Mouse (Mus musculus) C2C12 (cell line): ENCODE measurements around the gene Erp27. TPM values are rescaled to one million over a fixed set of nuclear protein-coding genes. Genes with fewer than 3 reads are reported as not detected.

Experiments
- H3K27me3 ChIP-seq: one replicate; pipeline ENCODE4 v1.6.1; 2011; ENCODE audit not compliant: control insufficient read depth, insufficient read depth, insufficient read length
- H3K36me3 ChIP-seq: one replicate; pipeline ENCODE4 v1.6.1; 2011; ENCODE audit not compliant: control insufficient read depth, insufficient read depth
- H3K4me3 ChIP-seq: one replicate; pipeline ENCODE4 v1.5.1; 2011; ENCODE audit warnings: mild to moderate bottlenecking, control low read depth; ENCODE audit not compliant: poor library complexity, insufficient read depth, severe bottlenecking
- H3K79me2 ChIP-seq: one replicate; pipeline ENCODE4 v1.6.1; 2011; ENCODE audit not compliant: control insufficient read depth, insufficient read depth
- H3K79me3 ChIP-seq: one replicate; pipeline ENCODE4 v1.6.1; 2011; ENCODE audit warnings: low read depth, control low read depth
- H3ac ChIP-seq: one replicate; pipeline ENCODE3; 2011; ENCODE audit warnings: low read depth; ENCODE audit not compliant: control insufficient read depth, insufficient read length
- CEBPB ChIP-seq: IDR thresholded peaks from one replicate; pipeline ENCODE4 v1.6.1; 2011; ENCODE audit warnings: low read depth, mild to moderate bottlenecking, control low read depth, moderate library complexity
- CTCF ChIP-seq: IDR thresholded peaks from one replicate; pipeline ENCODE4 v1.5.1; 2011; ENCODE audit not compliant: control insufficient read depth, insufficient read depth, insufficient read length
- FOSL1 ChIP-seq: IDR thresholded peaks from one replicate; pipeline ENCODE4 v1.8.0; 2011; ENCODE audit warnings: mild to moderate bottlenecking, low read length; ENCODE audit not compliant: poor library complexity, insufficient read depth, severe bottlenecking
- MAX ChIP-seq: IDR thresholded peaks from one replicate; pipeline ENCODE4 v1.6.1; 2011; ENCODE audit warnings: mild to moderate bottlenecking, control low read depth
- MYOD1 ChIP-seq: IDR thresholded peaks from one replicate; pipeline ENCODE4 v1.6.1; 2011; ENCODE audit warnings: low read depth; ENCODE audit not compliant: control insufficient read depth, insufficient read length
- MYOG ChIP-seq: IDR thresholded peaks from one replicate; pipeline ENCODE4 v1.6.1; 2011; ENCODE audit not compliant: control insufficient read depth, insufficient read length; ENCODE audit errors: extremely low read depth
- USF1 ChIP-seq: IDR thresholded peaks from one replicate; pipeline ENCODE4 v1.6.1; 2011; ENCODE audit warnings: low read depth, mild to moderate bottlenecking, control low read depth, moderate library complexity
- polyA plus RNA-seq: library from polyadenylated mRNA; unstranded; fragments of >200 nt; fragmentation: generic; extraction: Trizol; gene quantifications from one replicate; pipeline ENCODE4 v1.2.1, GENCODE M21; 2012; ENCODE audit warnings: missing spikeins

Gene Erp27
- polyA plus RNA-seq, 1 experiment = 0.04 TPM

DNA sequence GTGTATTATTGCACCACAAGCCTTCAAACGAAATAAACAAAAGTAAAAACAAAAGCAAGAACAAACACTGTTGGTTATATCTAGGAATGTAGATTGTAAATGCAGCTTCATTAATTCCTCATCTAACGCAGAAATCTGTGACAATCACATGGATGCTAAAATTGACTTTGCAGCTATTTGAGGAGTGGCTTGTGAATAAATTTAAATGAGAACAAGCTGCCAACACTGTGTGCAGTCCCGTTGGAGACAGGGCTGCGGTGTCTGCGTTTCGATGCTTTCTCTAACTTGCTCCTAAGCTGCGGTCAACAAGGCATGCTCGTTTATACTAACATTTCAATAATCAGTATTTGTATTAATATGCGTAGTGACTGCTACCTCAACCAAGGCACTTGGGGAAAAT, 20.3 kb upstream of the Erp27 start:
- TF ChIP-seq USF1 (no peak), FOSL1 (no peak), CTCF (no peak), MYOG (no peak), MYOD1 (no peak), MAX (no peak), CEBPB (no peak)
- H3ac ChIP-seq = no peak overlapping the region
- H3K79me3 ChIP-seq = no peaks in the 10 kb centered on the region
- H3K27me3 ChIP-seq = no peaks in the 10 kb centered on the region
- H3K4me3 ChIP-seq = no peak overlapping the region
- H3K36me3 ChIP-seq = no peaks in the 10 kb centered on the region
- no peaks in the 10 kb centered on the region for H3K79me2 ChIP-seq

DNA sequence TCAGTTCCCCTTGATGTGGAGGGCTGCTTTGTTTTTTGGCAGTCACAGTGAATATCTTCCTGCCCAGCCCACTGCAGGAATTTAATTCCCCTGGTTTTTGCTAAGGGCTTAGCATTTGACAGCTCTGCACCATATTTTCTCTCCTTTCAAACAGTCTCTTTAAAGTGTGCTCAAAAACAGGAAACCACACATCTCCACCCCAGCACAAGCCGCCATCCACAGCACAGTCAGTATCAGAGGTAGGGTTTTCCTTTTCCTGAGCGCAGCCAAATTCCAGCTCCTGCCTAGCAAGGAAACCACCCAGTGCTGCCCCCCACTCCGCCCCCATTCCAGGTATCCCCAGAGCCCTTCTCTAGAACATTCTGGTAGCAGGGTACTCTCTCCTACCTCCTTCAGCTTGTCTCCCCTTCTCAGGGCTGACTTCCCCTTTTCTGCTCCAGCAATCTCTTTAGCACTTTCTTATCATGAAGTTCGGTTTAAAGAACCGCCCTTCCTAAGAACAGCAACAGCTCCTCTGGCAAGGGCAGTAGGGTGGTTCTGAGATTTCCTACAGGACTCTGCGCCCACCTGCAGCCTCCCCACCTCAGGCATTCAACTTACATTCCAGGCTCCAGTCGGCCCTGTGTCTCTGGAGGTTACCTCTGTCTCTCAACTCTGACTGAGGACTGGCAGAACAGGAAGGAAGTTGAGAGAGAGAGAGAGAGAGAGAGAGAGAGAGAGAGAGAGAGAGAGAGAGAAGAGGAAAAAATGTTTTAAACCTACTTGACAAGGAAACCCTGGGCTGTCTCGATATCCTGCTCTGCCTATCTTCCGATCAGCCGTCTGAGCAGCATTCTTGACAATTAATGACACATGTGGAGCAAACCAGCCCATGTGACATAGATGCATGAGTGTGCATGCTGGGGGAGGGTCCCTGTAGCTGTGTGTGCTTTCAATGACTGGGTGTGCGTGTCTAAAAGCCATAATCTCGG, 19.4 kb upstream of the Erp27 start, which contains the start of gene Arhgdib:
Arhgdib (minus strand) TSS at position 849 of the 971 bp plus-strand sequence.
- Histone ChIP-seq H3K36me3 (no peaks in the 10 kb centered on the region), H3K4me3 (no peak within 1 kb of the TSS)
- TF ChIP-seq USF1 (peak; percentile 25), MAX (no peak)

DNA sequence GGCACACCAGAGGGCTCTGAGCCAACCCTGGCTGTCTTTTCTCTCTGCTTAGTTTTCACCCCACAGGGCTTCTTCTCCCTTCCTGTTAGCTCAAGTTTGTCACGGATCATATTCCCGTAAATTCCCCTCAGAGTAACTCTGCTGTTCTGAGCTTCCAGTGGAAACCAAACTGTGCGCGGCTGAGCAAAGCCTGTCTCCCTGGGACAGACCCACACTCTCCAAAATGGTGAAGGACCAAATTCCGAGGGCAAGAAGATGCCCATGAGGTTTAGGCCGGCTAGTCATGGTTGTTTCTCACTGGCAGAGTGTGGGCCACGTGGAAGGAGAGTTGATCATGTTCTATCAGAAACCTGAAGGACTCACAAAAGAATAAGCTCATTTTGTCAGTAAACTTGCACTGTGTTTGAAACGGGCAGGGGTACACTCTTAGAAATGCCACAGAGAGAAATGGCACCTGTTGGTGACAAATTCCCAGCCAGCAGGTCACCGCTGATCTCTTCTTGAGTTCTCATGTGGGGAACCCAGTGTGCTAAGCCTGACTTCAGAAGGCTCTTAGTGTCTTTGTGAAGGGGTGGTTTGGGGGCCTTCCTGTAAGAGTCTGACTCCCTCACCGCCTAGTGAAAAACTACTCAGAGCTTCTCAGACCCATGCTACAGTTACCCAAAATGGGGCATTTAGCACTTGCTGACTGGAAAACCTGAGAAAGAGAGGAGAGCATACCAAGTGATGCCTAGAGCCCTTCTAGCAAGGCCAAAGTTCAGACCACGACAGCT, 18.4 kb upstream of the Erp27 start:
- H3K4me3 ChIP-seq = no peak overlapping the region
- H3ac ChIP-seq = no peak overlapping the region
- H3K27me3 ChIP-seq = no peaks in the 10 kb centered on the region
- no peaks in the 10 kb centered on the region for H3K36me3 ChIP-seq
- H3K79me2 ChIP-seq = no peaks in the 10 kb centered on the region
- no peaks in the 10 kb centered on the region for H3K79me3 ChIP-seq
- TF ChIP-seq MYOD1 = no peak
- no peak for TF ChIP-seq MYOG
- no peak for TF ChIP-seq MAX
- no peak for TF ChIP-seq CTCF
- no peak for TF ChIP-seq CEBPB

More for the DNA sequence above, 19.4 kb upstream of the Erp27 start, which contains the start of gene Arhgdib:
- no peaks in the 10 kb centered on the region for H3K27me3 ChIP-seq
- H3K79me3 ChIP-seq = no peaks in the 10 kb centered on the region
- no peaks in the 10 kb centered on the region for H3K79me2 ChIP-seq
- H3ac ChIP-seq = no peak within 1 kb of the TSS

DNA sequence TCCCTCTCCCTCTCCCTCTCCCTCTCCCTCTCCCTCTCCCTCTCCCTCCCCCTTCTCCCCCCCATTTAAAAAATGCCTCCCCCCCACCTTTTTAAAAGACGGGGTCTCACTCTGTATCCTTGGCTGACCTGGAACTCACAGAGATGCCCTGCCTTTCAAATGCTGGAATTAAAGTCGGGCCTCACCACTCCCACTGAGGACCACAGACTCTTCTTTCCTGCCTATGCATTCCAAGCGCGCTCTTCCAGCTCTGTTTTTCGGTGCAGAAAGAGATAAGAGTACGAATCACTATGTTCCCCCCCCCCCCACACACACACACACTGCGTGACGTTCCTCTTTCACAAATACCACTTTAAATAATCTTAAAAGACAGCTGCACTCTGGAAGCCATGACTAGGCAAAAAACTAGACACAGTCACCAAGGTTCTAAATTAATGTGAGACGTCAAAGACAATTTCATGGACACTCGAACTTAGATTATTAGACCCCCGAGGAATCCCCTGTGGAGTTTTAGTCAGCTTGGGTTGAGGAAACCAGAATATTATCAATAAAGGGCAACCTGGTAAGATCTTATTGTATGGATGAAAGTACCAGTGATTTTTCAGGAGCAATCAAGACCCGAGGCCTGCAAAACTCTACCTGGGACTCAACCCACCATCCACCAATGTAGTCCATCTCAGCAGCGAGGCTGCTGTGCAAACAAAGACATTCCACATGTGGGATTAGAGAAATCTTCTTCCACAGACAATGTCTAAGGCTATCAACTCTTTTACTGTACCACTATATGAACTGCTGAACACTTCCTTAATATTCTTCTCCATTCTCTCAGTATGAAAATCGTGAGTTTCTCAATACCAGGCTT, 17.6 kb upstream of the Erp27 start:
- Histone ChIP-seq H3K4me3 (no peak overlapping the region), H3K36me3 (no peaks in the 10 kb centered on the region), H3K79me2 (no peaks in the 10 kb centered on the region), H3K27me3 (no peaks in the 10 kb centered on the region), H3K79me3 (no peaks in the 10 kb centered on the region), H3ac (no peak overlapping the region)
- no peak for TF ChIP-seq CEBPB
- no peak for TF ChIP-seq MAX
- no peak for TF ChIP-seq FOSL1
- TF ChIP-seq CTCF = no peak
- no peak for TF ChIP-seq MYOG
- no peak for TF ChIP-seq MYOD1
- TF ChIP-seq USF1 = no peak

DNA sequence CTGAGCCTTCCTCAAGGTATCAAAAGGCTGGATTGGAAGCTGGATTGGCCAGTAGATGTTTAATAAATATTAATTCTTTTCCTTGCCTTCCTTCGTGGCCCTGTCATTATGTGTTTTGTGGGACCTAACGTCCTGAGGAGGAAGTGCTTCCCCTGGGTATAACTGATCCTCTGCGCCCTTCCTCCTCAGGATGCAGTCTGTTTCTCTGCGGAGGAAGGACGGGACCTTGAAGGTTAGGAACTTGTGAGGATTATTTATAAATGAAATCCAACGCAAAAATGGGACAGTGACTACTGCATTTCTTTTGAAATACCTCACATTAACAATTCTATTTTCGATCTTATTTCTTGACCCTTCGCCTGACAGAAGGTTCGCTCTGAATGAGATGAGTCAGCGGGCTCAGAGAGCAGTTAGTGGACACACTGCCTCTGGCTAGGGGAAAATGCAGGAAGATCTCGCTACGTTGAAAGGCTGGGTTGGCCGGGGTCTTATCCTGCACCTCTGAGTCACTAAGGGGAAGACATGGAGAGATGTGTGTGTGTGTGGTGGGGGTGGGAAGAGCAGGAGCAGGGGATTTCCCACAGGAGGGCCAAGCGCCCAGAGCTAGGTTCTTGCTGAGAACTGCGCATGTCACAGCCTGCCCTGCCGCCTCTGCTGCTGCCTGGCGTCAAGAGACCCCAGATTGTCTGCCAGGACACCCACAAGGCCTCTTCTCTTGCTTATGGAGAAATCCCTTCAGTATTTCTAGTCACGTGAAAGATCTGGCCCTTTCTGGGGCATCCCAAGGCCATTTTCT, 16.5 kb upstream of the Erp27 start:
- H3K36me3 ChIP-seq = no peaks in the 10 kb centered on the region
- no peak overlapping the region for H3ac ChIP-seq
- no peaks in the 10 kb centered on the region for H3K79me3 ChIP-seq
- no peaks in the 10 kb centered on the region for H3K27me3 ChIP-seq
- no peak overlapping the region for H3K4me3 ChIP-seq
- no peaks in the 10 kb centered on the region for H3K79me2 ChIP-seq
- TF ChIP-seq CEBPB (no peak), MAX (no peak), FOSL1 (no peak), MYOG (no peak), MYOD1 (no peak), USF1 (no peak), CTCF (no peak)
